Mouse (Mus musculus): ENCODE results near the gene Cep85l.

Cep85l gene

GRCm38 (mm10) chr10:53397846-53398539 lies 18.2 kb upstream of the Cep85l start:
- no peak for DNase-seq (ENCODE audit: extremely low spot score, low read depth, low spot score)

- no peak for DNase-seq (ENCODE audit: extremely low spot score, low read depth, low spot score)
Measured at GRCm38 (mm10) chr10:53394923-53395629, 15.3 kb upstream of the Cep85l start.

- DNase-seq (ENCODE audit: extremely low spot score, low read depth, low spot score) = no peak
Measured at GRCm38 (mm10) chr10:53388227-53388920, 8.6 kb upstream of the Cep85l start.

GRCm38 (mm10) chr10:53385438-53385837 lies 5.7 kb upstream of the Cep85l start:
- no peak for DNase-seq (ENCODE audit: extremely low spot score, low read depth, low spot score)

GRCm38 (mm10) chr10:53384896-53385295 lies 5.1 kb upstream of the Cep85l start:
- DNase-seq (ENCODE audit: extremely low spot score, low read depth, low spot score) = no peak

- no peak for DNase-seq (ENCODE audit: extremely low spot score, low read depth, low spot score)
Measured at GRCm38 (mm10) chr10:53382696-53383365, 3.1 kb upstream of the Cep85l start.

- no peak for DNase-seq (ENCODE audit: extremely low spot score, low read depth, low spot score)
Measured at GRCm38 (mm10) chr10:53378981-53379708, 602 bp downstream of the Cep85l start.

- DNase-seq (ENCODE audit: extremely low spot score, low read depth, low spot score) = no peak
Measured at GRCm38 (mm10) chr10:53378296-53378695, 1.5 kb downstream of the Cep85l start.

- no peak for DNase-seq (ENCODE audit: extremely low spot score, low read depth, low spot score)
Measured at GRCm38 (mm10) chr10:53377096-53377495, 2.7 kb downstream of the Cep85l start.

GRCm38 (mm10) chr10:53373885-53374578 lies 5.7 kb downstream of the Cep85l start:
- no peak for DNase-seq (ENCODE audit: extremely low spot score, low read depth, low spot score)

- no peak for DNase-seq (ENCODE audit: extremely low spot score, low read depth, low spot score)
Measured at GRCm38 (mm10) chr10:53367265-53367664, 12.5 kb downstream of the Cep85l start.

- DNase-seq (ENCODE audit: extremely low spot score, low read depth, low spot score) = no peak
Measured at GRCm38 (mm10) chr10:53364311-53364710, 15.4 kb downstream of the Cep85l start.

- no peak for DNase-seq (ENCODE audit: extremely low spot score, low read depth, low spot score)
Measured at GRCm38 (mm10) chr10:53359016-53359415, 20.7 kb downstream of the Cep85l start.

- no peak for DNase-seq (ENCODE audit: extremely low spot score, low read depth, low spot score)
Measured at GRCm38 (mm10) chr10:53353665-53354064, 26.1 kb downstream of the Cep85l start.

- DNase-seq (ENCODE audit: extremely low spot score, low read depth, low spot score) = no peak
Measured at GRCm38 (mm10) chr10:53349254-53349653, 30.5 kb downstream of the Cep85l start.

- DNase-seq (ENCODE audit: extremely low spot score, low read depth, low spot score) = peak; percentile 82
Measured at GRCm38 (mm10) chr10:53347787-53348755, 31.7 kb downstream of the Cep85l start.

GRCm38 (mm10) chr10:53346916-53347315 lies 32.8 kb downstream of the Cep85l start:
- DNase-seq (ENCODE audit: extremely low spot score, low read depth, low spot score) = no peak

- no peak for DNase-seq (ENCODE audit: extremely low spot score, low read depth, low spot score)
Measured at GRCm38 (mm10) chr10:53346506-53346905, 33.2 kb downstream of the Cep85l start.

GRCm38 (mm10) chr10:53345508-53345907 lies 34.2 kb downstream of the Cep85l start:
- no peak for DNase-seq (ENCODE audit: extremely low spot score, low read depth, low spot score)
